Mouse (Mus musculus) ovary, adult 18-20 months (tissue): Measurements from ENCODE around the gene Bex6.
A peak's percentile ranks its signal among the peaks of the same experiment; 100 is the strongest.

Experiments
- DNase-seq: peaks from one replicate; pipeline ENCODE4 v3.0.0; 2022; ENCODE audit warnings: low spot score, mixed read lengths

The Bex6 gene

GRCm38 (mm10) chr16:32174340-32175005 is 5.2 kb upstream of the Bex6 start:
- DNase-seq = no peak

- no peak for DNase-seq
Measured at GRCm38 (mm10) chr16:32175029-32175428, 4.6 kb upstream of the Bex6 start.

- DNase-seq = no peak
Measured at GRCm38 (mm10) chr16:32176896-32177686, 2.5 kb upstream of the Bex6 start.

GRCm38 (mm10) chr16:32186056-32186455 is 6.4 kb downstream of the Bex6 start:
- DNase-seq = no peak

GRCm38 (mm10) chr16:32189109-32189508 is 9.5 kb downstream of the Bex6 start:
- DNase-seq = no peak

- no peak for DNase-seq
Measured at GRCm38 (mm10) chr16:32190011-32190441, 10.4 kb downstream of the Bex6 start.

GRCm38 (mm10) chr16:32200256-32201003 is 20.8 kb downstream of the Bex6 start:
- no peak for DNase-seq

- DNase-seq = no peak
Measured at GRCm38 (mm10) chr16:32201004-32201325, 21.3 kb downstream of the Bex6 start.

GRCm38 (mm10) chr16:32202681-32203080 is 23.1 kb downstream of the Bex6 start:
- DNase-seq = no peak

GRCm38 (mm10) chr16:32204902-32205301 is 25.3 kb downstream of the Bex6 start:
- DNase-seq = no peak

- DNase-seq = no peak
Measured at GRCm38 (mm10) chr16:32214156-32214555, 34.5 kb downstream of the Bex6 start.

GRCm38 (mm10) chr16:32214804-32215576 is 35.4 kb downstream of the Bex6 start:
- no peak for DNase-seq

- DNase-seq = no peak
Measured at GRCm38 (mm10) chr16:32221803-32222202, 42.2 kb downstream of the Bex6 start.

- DNase-seq = no peak
Measured at GRCm38 (mm10) chr16:32222399-32222798, 42.8 kb downstream of the Bex6 start.

- peak; percentile 62 for DNase-seq
Measured at GRCm38 (mm10) chr16:32232050-32232449, 52.4 kb downstream of the Bex6 start.
